Mouse (Mus musculus) MEL-GATA-1-ER (cell line): ENCODE results near the gene Noc4l.
A peak's percentile ranks its signal among the peaks of the same experiment; 100 is the strongest.

Source experiments
- DNase-seq: peaks from one replicate; pipeline ENCODE4 v3.0.0-alpha.2; 2012; ENCODE audit warnings: low read depth; ENCODE audit errors: extremely low read depth

Gene Noc4l

GRCm38 (mm10) chr5:110652719-110653648, at the start of gene Noc4l, which contains the start of gene Ddx51:
Gene Noc4l, minus strand, starts transcription at chr5:110653417.
Gene Ddx51, plus strand, starts transcription at chr5:110653451.
- peak; percentile 66 for DNase-seq

GRCm38 (mm10) chr5:110698617-110699016, 45.4 kb upstream of the Noc4l start:
- DNase-seq, result no peak

GRCm38 (mm10) chr5:110682041-110682440, 28.8 kb upstream of the Noc4l start:
- DNase-seq, result no peak

DNA sequence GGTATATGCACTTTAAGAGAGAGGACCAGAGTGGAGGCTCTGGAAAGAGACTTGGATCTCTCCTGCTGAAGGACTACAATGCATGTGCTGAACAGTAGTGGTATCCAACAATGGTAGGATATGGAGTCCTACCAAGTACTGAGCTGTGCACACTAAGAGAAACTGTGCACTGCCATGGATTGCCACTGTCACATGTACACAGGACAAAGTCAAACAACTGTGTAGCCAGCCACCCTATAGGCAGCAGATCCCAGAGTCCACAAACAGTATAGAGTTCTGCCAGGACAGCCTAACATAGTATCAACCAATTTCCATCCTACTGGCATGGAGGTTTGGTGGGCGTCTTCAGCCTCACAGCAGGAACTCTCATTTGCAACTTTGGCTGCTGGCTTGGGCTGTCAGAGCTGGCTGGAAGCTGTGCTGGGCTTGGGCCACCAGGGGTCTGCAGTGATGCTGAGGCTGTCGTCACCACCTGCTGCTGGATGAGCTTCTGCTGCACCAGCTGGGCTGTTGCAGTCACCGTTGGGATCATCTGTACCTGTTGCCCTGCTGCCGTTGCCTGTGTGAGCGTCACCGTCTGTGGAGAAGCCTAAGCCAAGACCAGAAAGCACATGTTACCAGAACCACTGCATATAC, 12.4 kb upstream of the Noc4l start:
- no peak for DNase-seq

DNA sequence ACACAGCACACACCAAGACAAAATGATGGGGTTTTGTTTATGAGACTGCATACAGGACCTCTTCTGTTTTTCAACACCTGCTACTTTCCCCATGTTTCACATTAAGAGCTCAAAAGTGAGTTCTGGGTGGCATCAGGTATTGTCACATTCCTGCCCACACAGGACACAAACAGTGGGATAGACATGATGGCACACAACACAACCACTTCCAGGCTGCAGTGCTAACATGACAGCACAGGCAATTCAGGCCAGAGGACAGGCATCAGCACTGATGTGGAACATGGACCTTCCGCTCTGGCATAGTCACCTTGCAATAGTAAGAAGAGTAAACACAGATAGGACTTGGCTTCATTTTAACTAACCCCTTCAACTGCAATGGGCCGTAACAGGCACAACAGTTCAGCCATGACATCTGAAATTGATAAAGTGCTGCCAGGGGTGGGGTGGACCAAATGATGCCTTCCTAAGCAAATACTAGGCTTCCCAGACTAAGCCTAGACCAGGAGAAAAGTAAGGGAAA, 11.6 kb upstream of the Noc4l start:
- DNase-seq, result no peak

DNA sequence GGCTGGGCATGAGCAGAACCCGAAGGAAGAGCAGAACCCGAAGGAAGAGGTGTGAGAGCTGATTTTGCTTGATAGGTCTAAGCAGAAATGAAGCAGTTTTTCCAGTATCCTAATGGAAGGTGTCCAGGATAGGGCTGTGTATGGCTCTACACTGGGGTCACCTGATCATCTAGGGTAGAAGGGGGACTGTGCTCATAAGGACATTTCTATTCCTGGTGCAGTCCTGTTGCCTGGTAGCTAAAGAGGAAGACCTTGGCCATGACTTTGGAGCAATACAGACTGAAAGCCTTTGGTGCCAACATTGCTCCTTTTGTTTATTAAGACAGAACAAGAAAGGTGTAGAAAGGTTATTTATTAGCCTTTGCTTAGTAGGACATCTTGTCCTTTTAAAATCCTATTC, 10.8 kb upstream of the Noc4l start:
- no peak for DNase-seq

GRCm38 (mm10) chr5:110659682-110660081, 6.5 kb upstream of the Noc4l start:
- DNase-seq, result no peak

- DNase-seq, result peak; percentile 6
Observed at GRCm38 (mm10) chr5:110653686-110654085, 469 bp upstream of the Noc4l start.

DNA sequence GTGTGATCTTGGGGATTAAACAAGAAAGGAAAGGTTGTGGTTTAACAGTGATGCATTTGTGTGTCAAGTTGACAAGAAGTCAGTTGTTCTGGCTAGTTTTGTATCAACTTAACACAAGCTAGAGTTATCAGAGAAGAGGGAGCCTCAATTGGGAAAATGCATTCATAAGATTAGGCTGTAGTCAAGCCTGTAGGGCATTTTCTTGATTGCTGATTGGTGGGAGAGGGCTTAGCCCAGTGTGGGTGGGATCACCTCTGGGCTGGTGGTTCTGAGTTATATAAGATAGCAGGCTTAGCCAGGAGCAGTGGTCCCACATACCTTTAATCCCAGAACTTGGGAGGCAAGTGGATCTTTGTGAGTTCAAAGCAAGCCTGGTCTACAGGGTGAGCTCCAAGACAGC, 6.8 kb downstream of the Noc4l start:
- DNase-seq, result no peak

DNA sequence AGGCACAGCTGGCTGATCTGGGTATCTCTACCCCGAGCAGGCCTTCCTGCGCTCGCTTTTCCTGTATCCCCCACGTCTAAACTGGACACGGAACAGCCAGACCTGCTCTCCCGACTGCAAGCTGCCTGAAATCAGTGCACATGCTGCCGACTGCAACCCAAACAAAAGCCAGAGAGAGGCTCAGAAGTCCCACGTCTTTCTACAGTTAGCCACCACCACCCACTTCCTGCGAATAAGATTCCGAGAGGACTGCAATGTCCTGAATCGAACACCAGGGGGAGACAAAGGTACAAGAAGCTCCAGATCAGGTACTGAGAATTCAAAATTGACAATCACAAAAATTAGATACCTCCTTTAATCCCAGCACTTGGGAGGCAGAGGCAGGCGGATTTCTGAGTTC, 13.8 kb downstream of the Noc4l start:
- peak; percentile 56 for DNase-seq

DNA sequence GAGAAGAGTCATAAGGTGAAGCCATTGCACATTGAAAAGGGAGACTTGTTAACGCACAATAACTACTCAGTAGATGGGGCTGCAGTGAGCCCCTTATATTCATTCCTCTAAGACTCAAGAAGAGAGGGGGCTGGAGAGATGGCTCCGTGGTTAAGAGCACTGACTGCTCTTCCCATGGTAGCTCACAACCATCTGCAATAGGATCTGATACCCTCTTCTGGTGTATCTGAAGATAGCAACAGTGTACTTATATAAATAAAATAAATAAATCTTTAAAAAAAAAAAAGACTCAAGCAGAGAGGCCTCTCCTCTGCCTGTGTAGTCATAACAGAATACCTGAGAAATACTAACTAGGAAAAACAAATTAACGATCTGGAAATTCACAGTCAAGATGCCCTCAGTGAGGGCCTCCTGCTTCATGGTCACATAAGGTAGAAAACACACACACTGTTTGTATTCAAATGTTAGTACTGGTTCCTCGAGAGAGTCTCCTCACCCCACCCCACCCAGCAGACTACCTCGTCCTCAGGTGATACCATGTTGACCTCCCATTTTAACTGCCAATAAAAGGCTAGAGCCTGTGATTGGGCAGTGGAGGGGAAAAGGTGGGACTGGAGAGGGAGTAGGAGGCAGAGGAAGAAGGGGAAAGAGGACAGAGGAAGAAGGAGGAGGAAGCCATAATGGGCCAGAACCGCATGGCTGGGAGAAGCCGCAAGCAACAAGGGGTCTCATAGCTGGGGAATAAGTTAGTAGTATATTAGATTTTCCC, 14.7 kb downstream of the Noc4l start:
- no peak for DNase-seq

- DNase-seq, result no peak
Observed at GRCm38 (mm10) chr5:110635951-110636707, 17.1 kb downstream of the Noc4l start.

- DNase-seq, result no peak
Observed at GRCm38 (mm10) chr5:110629525-110630120, 23.6 kb downstream of the Noc4l start.

DNA sequence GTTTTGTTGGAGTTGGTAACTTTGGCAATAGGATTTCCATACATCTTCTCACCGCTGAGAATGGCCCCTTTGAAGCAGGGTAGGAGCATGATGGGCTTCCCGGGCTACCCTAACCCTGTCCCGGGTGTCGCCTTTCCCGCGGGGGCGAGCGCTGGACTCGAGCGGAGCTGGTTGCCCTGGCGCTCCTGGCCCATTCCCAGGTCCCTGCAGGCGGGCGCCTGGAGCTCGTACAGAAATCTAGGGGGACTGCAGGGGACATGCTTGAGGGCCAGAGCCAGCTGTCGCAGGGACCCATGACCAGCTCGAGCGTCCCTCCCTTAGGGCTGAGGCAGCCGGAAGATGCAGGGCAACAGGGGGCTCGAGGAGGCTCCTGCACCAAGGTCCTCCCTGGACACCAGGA, 25.1 kb downstream of the Noc4l start:
- DNase-seq, result no peak

DNA sequence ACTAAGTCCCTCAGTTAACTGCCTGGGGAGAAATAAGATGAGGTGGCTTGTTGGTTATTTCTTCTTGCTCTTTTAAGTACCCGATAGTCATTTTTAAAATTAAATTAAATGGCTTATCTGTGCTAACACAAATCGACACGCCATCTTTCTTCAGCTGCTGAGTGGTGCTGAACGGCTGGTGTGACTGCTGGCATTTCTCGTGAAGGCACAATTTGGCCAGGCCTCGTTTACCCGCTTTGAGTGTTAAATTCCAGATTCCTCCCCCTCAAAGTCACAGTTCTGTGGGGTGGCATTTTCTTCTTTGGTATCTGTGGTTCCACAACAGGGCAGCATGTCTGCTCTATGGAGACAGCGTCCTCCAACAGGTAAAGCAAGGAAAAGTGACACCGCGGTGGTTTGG, 25.9 kb downstream of the Noc4l start:
- no peak for DNase-seq

- no peak for DNase-seq
Observed at GRCm38 (mm10) chr5:110624319-110624718, 28.9 kb downstream of the Noc4l start.

- DNase-seq, result no peak
Observed at GRCm38 (mm10) chr5:110619226-110619625, 34.0 kb downstream of the Noc4l start.

- no peak for DNase-seq
Observed at GRCm38 (mm10) chr5:110611435-110612158, 41.6 kb downstream of the Noc4l start.

DNA sequence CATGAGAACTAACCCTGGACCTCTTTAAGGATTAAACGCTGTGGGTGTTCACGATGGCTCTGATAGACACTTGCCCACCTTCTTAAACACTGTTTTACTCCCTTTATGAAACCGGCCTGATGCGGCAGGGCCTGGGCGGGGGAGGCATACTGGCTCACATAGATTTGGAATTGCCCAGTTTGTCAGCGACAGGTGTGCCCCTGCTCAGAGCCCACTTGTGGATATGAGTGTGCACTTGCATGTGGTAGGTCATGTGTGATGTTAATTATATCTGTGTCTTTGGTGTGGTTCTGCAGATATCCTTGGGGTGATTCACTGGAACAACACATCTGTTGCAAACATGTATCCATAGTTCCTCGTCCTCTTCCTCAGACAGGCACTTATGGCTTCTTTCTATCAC, 42.7 kb downstream of the Noc4l start:
- no peak for DNase-seq

DNA sequence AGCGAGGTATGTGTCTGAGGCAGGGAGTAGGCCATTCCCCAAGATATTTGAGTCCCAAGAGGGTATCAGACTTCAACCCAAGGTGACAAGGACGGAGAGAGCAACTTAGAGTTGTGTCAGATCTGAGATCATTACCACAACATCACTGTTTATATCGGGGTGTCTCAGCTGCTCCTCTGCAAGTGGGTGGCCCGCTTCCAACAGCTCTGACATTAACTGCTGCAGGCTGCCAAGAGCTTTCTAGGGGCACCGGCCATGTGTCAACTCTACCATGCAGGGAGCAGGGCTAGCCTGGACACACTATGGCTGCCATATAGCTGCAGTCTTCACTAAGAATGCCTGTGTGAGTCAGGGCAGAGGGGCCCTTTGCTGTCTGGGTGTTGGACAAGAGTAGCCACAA, 43.3 kb downstream of the Noc4l start:
- no peak for DNase-seq
